Mouse (Mus musculus): Measurements from ENCODE around the gene Alg14. TPM values are rescaled to one million over a fixed set of nuclear protein-coding genes. Genes with fewer than 3 reads are reported as not detected.

Gene Alg14
- total and polyA plus RNA-seq, 3 experiments = 6.0 to 10.2 (median 6.3) TPM

DNA sequence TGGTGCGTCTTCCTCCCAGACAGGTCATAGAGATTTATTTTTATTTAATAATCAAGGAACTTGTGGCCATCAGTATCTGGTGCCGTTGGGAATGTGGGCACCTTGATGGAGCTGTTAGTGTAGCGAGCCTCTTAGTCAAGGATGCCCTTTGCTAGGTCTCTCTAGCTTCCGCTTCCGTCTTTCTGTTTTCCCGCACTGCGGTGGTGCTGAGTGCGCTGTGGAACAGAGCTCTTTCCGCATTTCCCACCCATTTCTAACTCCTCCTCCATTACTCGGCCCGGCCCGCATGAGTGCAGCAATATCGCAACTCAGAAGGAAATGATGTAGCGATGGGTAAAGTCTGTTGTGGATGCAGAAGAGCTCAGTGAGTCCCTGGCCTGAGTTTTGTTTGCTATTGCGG is 31.8 kb downstream of the Alg14 start:
- in situ Hi-C loops (cut with MboI; ENCODE audit: low pct_ligation_motif_present, low pct_unique_long_range_greater_than_20kb, low sequenced_read_pairs) = loop anchor here (25.0 kb wide), 1 partner anchor 389 kb away; the partner anchor contains the start of gene F3
- no peaks in the 10 kb centered on the region for H3K79me2 ChIP-seq (replicated peaks; ENCODE audit: control insufficient read depth, extremely low read depth, insufficient read depth, poor library complexity, severe bottlenecking)
- no peak for DNase-seq (ENCODE audit: extremely low read depth)
- no peak overlapping the region for H3K4me3 ChIP-seq (replicated peaks in 1 of 3; ENCODE audit: low read depth in 2 of 3, low read length in 2 of 3, poor library complexity in 1 of 3)
- H3K27me3 ChIP-seq (replicated peaks) = no peaks in the 10 kb centered on the region
- H3K4me1 ChIP-seq (ENCODE audit: control insufficient read depth in 1 of 2, insufficient read depth in 2 of 2) = no peaks in the 10 kb centered on the region
- dilution Hi-C loops (cut with MboI; ENCODE audit: extremely low pct_ligation_motif_present, extremely low pct_unique_long_range_greater_than_20kb, low sequenced_read_pairs) = no loop called here
- no peak overlapping the region for H3K4me2 ChIP-seq (ENCODE audit: insufficient read depth, low read depth, poor library complexity, severe bottlenecking)
- TF ChIP-seq GABPA (IDR thresholded peaks at IDR 0.05; ENCODE audit: insufficient replicate concordance, low read depth, low read length) = no peak
- TF ChIP-seq KAT2A (IDR thresholded peaks at IDR 0.05; ENCODE audit: insufficient replicate concordance, low read length) = no peak
- TF ChIP-seq POLR2A (IDR thresholded peaks at IDR 0.05; ENCODE audit: low read depth, low read length) = no peak
- no peak for TF ChIP-seq UBTF (IDR thresholded peaks at IDR 0.05; ENCODE audit: low read depth, low read length)
- TF ChIP-seq IRF4 (IDR thresholded peaks at IDR 0.05; ENCODE audit: low read depth, low read length) = no peak
- TF ChIP-seq POLR2AphosphoS2 (IDR thresholded peaks at IDR 0.05; ENCODE audit: low read depth, low read length) = no peak
- TF ChIP-seq SMC3 (IDR thresholded peaks at IDR 0.05; ENCODE audit: low read depth, low read length) = no peak
- TF ChIP-seq USF1 (IDR thresholded peaks at IDR 0.05; ENCODE audit: low read depth, low read length) = no peak
- no peak overlapping the region for H3K27ac ChIP-seq (ENCODE audit: insufficient read depth, low read depth)
- H3K9me3 ChIP-seq (replicated peaks; ENCODE audit: low read length) = no peaks in the 10 kb centered on the region
- no peak overlapping the region for H3K9ac ChIP-seq (ENCODE audit: insufficient read depth, low read depth)
- H3K36me3 ChIP-seq (replicated peaks in 1 of 2; ENCODE audit: control insufficient read depth in 1 of 2, insufficient read depth in 1 of 2, low read length in 1 of 2) = peaks cover 2 to 39% of the 10 kb centered on the region in 2 experiments

DNA sequence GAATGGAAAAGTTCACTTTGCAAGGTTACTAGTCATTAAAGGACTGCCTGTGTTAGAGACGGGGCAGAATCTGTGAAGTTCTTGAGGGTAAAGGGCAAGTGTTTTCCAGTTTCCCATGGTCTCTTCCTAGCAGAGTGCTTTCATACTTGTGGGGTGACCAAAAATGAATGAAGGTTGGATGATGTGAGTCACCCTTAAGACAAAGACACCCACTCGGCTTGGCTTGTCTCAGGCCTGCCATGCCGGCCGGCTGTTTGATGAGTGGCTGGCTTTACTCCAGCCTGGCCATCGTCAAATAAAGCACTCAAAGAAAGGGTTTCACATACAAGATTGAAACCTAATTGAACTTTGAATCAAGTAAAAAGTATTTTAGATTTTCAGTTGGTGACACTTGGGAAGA is 35.8 kb downstream of the Alg14 start:
- Histone ChIP-seq H3K79me2 (replicated peaks; ENCODE audit: control insufficient read depth, extremely low read depth, insufficient read depth, poor library complexity, severe bottlenecking) (no peaks in the 10 kb centered on the region), H3K4me3 (replicated peaks in 1 of 3; ENCODE audit: low read depth in 2 of 3, low read length in 2 of 3, poor library complexity in 1 of 3) (no peak overlapping the region), H3K4me2 (ENCODE audit: insufficient read depth, low read depth, poor library complexity, severe bottlenecking) (no peak overlapping the region), H3K27me3 (replicated peaks) (no peaks in the 10 kb centered on the region), H3K27ac (ENCODE audit: insufficient read depth, low read depth) (no peak overlapping the region), H3K4me1 (ENCODE audit: control insufficient read depth in 1 of 2, insufficient read depth in 2 of 2) (peaks cover 4 to 16% of the 10 kb centered on the region in 2 experiments; a peak in 3 of 4 replicates), H3K9ac (ENCODE audit: insufficient read depth, low read depth) (no peak overlapping the region), H3K9me3 (replicated peaks; ENCODE audit: low read length) (no peaks in the 10 kb centered on the region), H3K36me3 (replicated peaks in 1 of 2; ENCODE audit: control insufficient read depth in 1 of 2, insufficient read depth in 1 of 2, low read length in 1 of 2) (peaks cover 0 to 28% of the 10 kb centered on the region in 2 experiments)
- dilution Hi-C loops (cut with MboI; ENCODE audit: extremely low pct_ligation_motif_present, extremely low pct_unique_long_range_greater_than_20kb, low sequenced_read_pairs) (no loop called here), in situ Hi-C loops (cut with MboI; ENCODE audit: low pct_ligation_motif_present, low pct_unique_long_range_greater_than_20kb, low sequenced_read_pairs) (no loop called here)
- no peak for TF ChIP-seq E2F4 (IDR thresholded peaks at IDR 0.05; ENCODE audit: insufficient replicate concordance, low read depth, low read length)
- TF ChIP-seq SIN3A (IDR thresholded peaks at IDR 0.05; ENCODE audit: low read length) = no peak
- TF ChIP-seq JUND (conservative IDR thresholded peaks at IDR 0.05; ENCODE audit: low read depth, low read length) = no peak
- TF ChIP-seq USF1 (IDR thresholded peaks at IDR 0.05; ENCODE audit: low read depth, low read length) = no peak
- TF ChIP-seq POLR2A (IDR thresholded peaks at IDR 0.05; ENCODE audit: low read depth, low read length) = no peak
- no peak for TF ChIP-seq CHD1 (IDR thresholded peaks at IDR 0.05; ENCODE audit: low read depth, low read length)
- no peak for TF ChIP-seq ETS1 (conservative IDR thresholded peaks at IDR 0.05; ENCODE audit: low read depth, low read length)
- no peak for TF ChIP-seq GABPA (IDR thresholded peaks at IDR 0.05; ENCODE audit: insufficient replicate concordance, low read depth, low read length)
- TF ChIP-seq TCF12 (IDR thresholded peaks at IDR 0.05; ENCODE audit: low read depth, low read length) = no peak
- no peak for TF ChIP-seq POLR2AphosphoS2 (IDR thresholded peaks at IDR 0.05; ENCODE audit: low read depth, low read length)
- no peak for TF ChIP-seq RCOR1 (conservative IDR thresholded peaks at IDR 0.05; ENCODE audit: low read depth, low read length)
- TF ChIP-seq ZC3H11A (IDR thresholded peaks at IDR 0.05; ENCODE audit: low read depth, low read length) = no peak
- no peak for TF ChIP-seq PAX5 (IDR thresholded peaks at IDR 0.05; ENCODE audit: low read length)
- TF ChIP-seq BHLHE40 (IDR thresholded peaks at IDR 0.05; ENCODE audit: low read depth, low read length) = no peak
- no peak for TF ChIP-seq ZKSCAN1 (IDR thresholded peaks at IDR 0.05; ENCODE audit: borderline replicate concordance, low read depth, low read length)
- no peak for DNase-seq (ENCODE audit: extremely low read depth)
